Mouse (Mus musculus): ENCODE measurements at regions not wholly inside any gene's neighbourhood (a gene's known extent, or its start where the extent isn't known, plus 50 kb on each side); places are given as distances from the start of the nearest gene placed in this dataset.

- TF ChIP-seq CTCF (IDR thresholded peaks at IDR 0.05; ENCODE audit: extremely low read depth, insufficient read length, insufficient replicate concordance, low read depth, low read length) (no peak), POLR2A (IDR thresholded peaks at IDR 0.05; ENCODE audit: low read depth, low read length) (no peak)
These were observed 51.9 kb upstream of the Mmp2 start for GRCm38 (mm10) chr8:92775186-92775585.
